Mouse (Mus musculus) CH12.LX (cell line): ENCODE results near the gene Ube2o. TPM values are rescaled to one million over a fixed set of nuclear protein-coding genes. Genes with fewer than 3 reads are reported as not detected.

ENCODE experiments used
- DNase-seq: peaks from one replicate; pipeline ENCODE4 v3.0.0-alpha.2; 2013; ENCODE audit errors: extremely low read depth
- H3K27ac ChIP-seq: 2 replicates; pipeline ENCODE4 v1.5.1; 2012; ENCODE audit warnings: low read depth, mild to moderate bottlenecking, control low read depth, moderate library complexity; ENCODE audit not compliant: insufficient read depth
- H3K27me3 ChIP-seq: replicated peaks from 2 replicates; pipeline ENCODE3; 2012; ENCODE audit warnings: inconsistent platforms
- H3K36me3 ChIP-seq, 2 experiments: replicated peaks in 1 of 2; 2 replicates each; pipeline versions ENCODE3 to v1.6.1; 2012; ENCODE audit warnings: inconsistent platforms in 1 of 2, low read length in 1 of 2, mild to moderate bottlenecking in 1 of 2, mixed read lengths in 1 of 2, moderate library complexity in 1 of 2; ENCODE audit not compliant: control insufficient read depth in 1 of 2, insufficient read depth in 1 of 2
- H3K4me1 ChIP-seq, 2 experiments: 2 replicates each; pipeline ENCODE4 v1.6.1; 2012; ENCODE audit warnings: inconsistent platforms in 1 of 2, moderate library complexity in 1 of 2; ENCODE audit not compliant: insufficient read depth in 2 of 2, control insufficient read depth in 1 of 2
- H3K4me2 ChIP-seq: 2 replicates; pipeline ENCODE4 v1.6.1; 2012; ENCODE audit warnings: low read depth, mild to moderate bottlenecking, control low read depth; ENCODE audit not compliant: poor library complexity, insufficient read depth, severe bottlenecking
- H3K4me3 ChIP-seq, 3 experiments: fragments of 150-350 bp in 1 of 3; sonication (generic) in 1 of 3; replicated peaks in 1 of 3; 2 replicates each; pipeline versions ENCODE3 to v1.5.1; 2011 to 2012; ENCODE audit warnings: low read depth in 2 of 3, low read length in 2 of 3, mild to moderate bottlenecking in 2 of 3, moderate library complexity in 2 of 3, control low read depth in 1 of 3, improper control_type of control experiment in 1 of 3, inconsistent platforms in 1 of 3, mixed read lengths in 1 of 3; ENCODE audit not compliant: poor library complexity in 1 of 3
- H3K79me2 ChIP-seq: replicated peaks from 2 replicates; pipeline ENCODE4 v1.6.1; 2012; ENCODE audit warnings: mild to moderate bottlenecking, moderate library complexity; ENCODE audit not compliant: control insufficient read depth, poor library complexity, insufficient read depth, severe bottlenecking; ENCODE audit errors: extremely low read depth
- H3K9ac ChIP-seq: 2 replicates; pipeline ENCODE4 v1.6.1; 2012; ENCODE audit warnings: low read depth, mild to moderate bottlenecking, control low read depth, moderate library complexity; ENCODE audit not compliant: insufficient read depth
- H3K9me3 ChIP-seq: replicated peaks from 2 replicates; pipeline ENCODE3; 2012; ENCODE audit warnings: low read length, inconsistent platforms, mixed read lengths
- BHLHE40 ChIP-seq: IDR thresholded peaks from 2 replicates; pipeline ENCODE4 v1.6.1; 2011; ENCODE audit warnings: mild to moderate bottlenecking, low read depth, low read length, improper control_type of control experiment
- CHD1 ChIP-seq: IDR thresholded peaks from 2 replicates; pipeline ENCODE4 v1.6.1; 2012; ENCODE audit warnings: low read depth, low read length, improper control_type of control experiment, inconsistent platforms
- CHD2 ChIP-seq: IDR thresholded peaks from 2 replicates; pipeline ENCODE4 v1.6.1; 2011; ENCODE audit warnings: low read length, improper control_type of control experiment
- CTCF ChIP-seq, 2 experiments: IDR thresholded peaks in 1 of 2; conservative IDR thresholded peaks in 1 of 2; 2 replicates each; pipeline ENCODE4 v1.5.1; 2011 to 2012; ENCODE audit warnings: low read depth in 2 of 2, low read length in 2 of 2, improper control_type of control experiment in 1 of 2, inconsistent platforms in 1 of 2, mild to moderate bottlenecking in 1 of 2, moderate library complexity in 1 of 2
- ELF1 ChIP-seq: IDR thresholded peaks from 2 replicates; pipeline ENCODE4 v1.6.1; 2014; ENCODE audit warnings: low read depth, mild to moderate bottlenecking, inconsistent platforms, low read length, improper control_type of control experiment
- EP300 ChIP-seq: IDR thresholded peaks from 2 replicates; pipeline ENCODE4 v1.6.1; 2011; ENCODE audit warnings: low read length, improper control_type of control experiment
- ETS1 ChIP-seq: conservative IDR thresholded peaks from 2 replicates; pipeline ENCODE4 v1.6.1; 2012; ENCODE audit warnings: low read depth, mild to moderate bottlenecking, inconsistent platforms, low read length, improper control_type of control experiment, moderate library complexity
- GABPA ChIP-seq: IDR thresholded peaks from 2 replicates; pipeline ENCODE4 v1.6.1; 2012; ENCODE audit warnings: low read depth, low read length, improper control_type of control experiment, inconsistent platforms; ENCODE audit not compliant: insufficient replicate concordance
- HCFC1 ChIP-seq: IDR thresholded peaks from 2 replicates; pipeline ENCODE4 v1.6.1; 2012; ENCODE audit warnings: low read depth, mild to moderate bottlenecking, inconsistent platforms, low read length, improper control_type of control experiment
- IRF4 ChIP-seq: IDR thresholded peaks from 2 replicates; pipeline ENCODE4 v1.6.1; 2014; ENCODE audit warnings: low read depth, mild to moderate bottlenecking, inconsistent platforms, low read length, improper control_type of control experiment
- JUN ChIP-seq: IDR thresholded peaks from 2 replicates; pipeline ENCODE4 v1.6.1; 2011; ENCODE audit warnings: low read depth, mild to moderate bottlenecking, low read length, improper control_type of control experiment, moderate library complexity; ENCODE audit not compliant: insufficient read depth
- JUND ChIP-seq: conservative IDR thresholded peaks from 2 replicates; pipeline ENCODE4 v1.6.1; 2011; ENCODE audit warnings: low read depth, low read length, improper control_type of control experiment
- MAX ChIP-seq: IDR thresholded peaks from 2 replicates; pipeline ENCODE4 v1.6.1; 2011; ENCODE audit warnings: low read length, improper control_type of control experiment
- MXI1 ChIP-seq: IDR thresholded peaks from 2 replicates; pipeline ENCODE4 v1.6.1; 2011; ENCODE audit warnings: mild to moderate bottlenecking, low read depth, low read length, improper control_type of control experiment
- NRF1 ChIP-seq: IDR thresholded peaks from 2 replicates; pipeline ENCODE4 v1.6.1; 2014; ENCODE audit warnings: low read depth, mild to moderate bottlenecking, inconsistent platforms, low read length, improper control_type of control experiment, moderate library complexity
- POLR2AphosphoS2 ChIP-seq: IDR thresholded peaks from 2 replicates; pipeline ENCODE4 v1.6.1; 2011; ENCODE audit warnings: low read depth, low read length, improper control_type of control experiment
- RAD21 ChIP-seq: IDR thresholded peaks from 2 replicates; pipeline ENCODE4 v1.6.1; 2011; ENCODE audit warnings: low read depth, mild to moderate bottlenecking, low read length, improper control_type of control experiment, moderate library complexity
- SIN3A ChIP-seq: IDR thresholded peaks from 2 replicates; pipeline ENCODE4 v1.6.1; 2012; ENCODE audit warnings: low read length, improper control_type of control experiment, inconsistent platforms
- SMC3 ChIP-seq: IDR thresholded peaks from 2 replicates; pipeline ENCODE4 v1.6.1; 2011; ENCODE audit warnings: low read depth, low read length, improper control_type of control experiment
- TCF12 ChIP-seq: IDR thresholded peaks from 2 replicates; pipeline ENCODE4 v1.6.1; 2014; ENCODE audit warnings: low read depth, mild to moderate bottlenecking, inconsistent platforms, low read length, improper control_type of control experiment
- USF2 ChIP-seq: conservative IDR thresholded peaks from 2 replicates; pipeline ENCODE4 v1.6.1; 2011; ENCODE audit warnings: low read depth, low read length, improper control_type of control experiment
- ZMIZ1 ChIP-seq: IDR thresholded peaks from 2 replicates; pipeline ENCODE4 v1.6.1; 2012; ENCODE audit warnings: low read depth, mild to moderate bottlenecking, inconsistent platforms, low read length, improper control_type of control experiment
- ZNF384 ChIP-seq: IDR thresholded peaks from 2 replicates; pipeline ENCODE4 v1.6.1; 2012; ENCODE audit warnings: low read depth, low read length, improper control_type of control experiment, inconsistent platforms
- dilution Hi-C: fragments of 300-500 bp; cut with MboI; formaldehyde crosslinking; loops from 2 replicates; pipeline ENCODE4 v1.14.3; 2020; ENCODE audit warnings: low sequenced_read_pairs; ENCODE audit not compliant: extremely low pct_unique_long_range_greater_than_20kb, extremely low pct_ligation_motif_present
- in situ Hi-C: fragments of 300-500 bp; cut with MboI; formaldehyde crosslinking; loops from 3 replicates; pipeline ENCODE4 v1.14.3; 2019; ENCODE audit warnings: low sequenced_read_pairs, low pct_ligation_motif_present, low pct_unique_long_range_greater_than_20kb, mixed read lengths
- polyA plus RNA-seq: library from polyadenylated mRNA; unstranded; fragments of >175 nt; gene quantifications from 2 replicates; pipeline ENCODE4 v1.2.1, GENCODE M21; 2012; ENCODE audit warnings: low read depth; ENCODE audit not compliant: insufficient read length
- total RNA-seq, 2 experiments: library from RNA; depleted of rRNA; stranded (reverse); fragments of 300-350 nt in 1 of 2; fragments of >200 nt in 1 of 2; gene quantifications; 2 replicates each; pipeline ENCODE4 v1.2.3; 2012 to 2014

Gene Ube2o
- total and polyA plus RNA-seq, 3 experiments = 12.7 to 61.7 (median 42.8) TPM

- H3K27me3 ChIP-seq = no peaks in the 10 kb centered on the region
- H3K4me3 ChIP-seq = no peak overlapping the region
- H3K9me3 ChIP-seq = peaks cover 8% of the 10 kb centered on the region
- H3K9ac ChIP-seq = no peak overlapping the region
- H3K4me1 ChIP-seq = peaks cover 0 to 29% of the 10 kb centered on the region in 2 experiments; a peak in 2 of 4 replicates
- TF ChIP-seq CTCF (conservative IDR thresholded peaks at IDR 0.05 in 1 of 2, IDR thresholded peaks at IDR 0.05 in 1 of 2; ENCODE audit: low read depth in 2 of 2, low read length in 2 of 2) (no peak), TCF12 (no peak), CHD2 (no peak), MAX (no peak), CHD1 (no peak), SIN3A (no peak), GABPA (no peak), POLR2AphosphoS2 (no peak), IRF4 (no peak), HCFC1 (no peak), SMC3 (no peak), USF2 (no peak), BHLHE40 (no peak), EP300 (no peak), RAD21 (no peak), NRF1 (no peak), ETS1 (no peak), MXI1 (no peak), JUND (no peak)
- in situ Hi-C loops = loop anchor here (5.0 kb wide), 1 partner anchor 38 kb away; the partner anchor contains the start of gene Sphk1
- peaks cover 2% of the 10 kb centered on the region; the same call in 1 of the 2 replicates for H3K79me2 ChIP-seq
- peak; percentile 15 for DNase-seq
- dilution Hi-C loops = no loop called here
- no peaks in the 10 kb centered on the region for H3K36me3 ChIP-seq
- no peak overlapping the region for H3K27ac ChIP-seq
- H3K4me2 ChIP-seq = no peak overlapping the region
Observed at GRCm38 (mm10) chr11:116494474-116495174, 86.6 kb downstream of the Ube2o start.

- H3K79me2 ChIP-seq = peaks cover 10% of the 10 kb centered on the region
- peak; percentile 47; the same call in 1 of the 2 replicates for TF ChIP-seq TCF12
- 0 out of 2 replicates have a peak, but pooled peaks have one; percentile 26 for TF ChIP-seq NRF1
- no peak for TF ChIP-seq ZNF384
- peak; percentile 59; the same call in 1 of the 2 replicates for TF ChIP-seq HCFC1
- TF ChIP-seq JUN = no peak
- TF ChIP-seq ELF1 = 0 out of 2 replicates have a peak, but pooled peaks have one; percentile 36
- peak; percentile 43; the same call in 1 of the 2 replicates for TF ChIP-seq SIN3A
- TF ChIP-seq JUND = no peak
- peak; percentile 48 for TF ChIP-seq ETS1
- TF ChIP-seq USF2 = no peak
- TF ChIP-seq ZMIZ1 = no peak
- peak; percentile 91 to 92 for TF ChIP-seq CTCF (conservative IDR thresholded peaks at IDR 0.05 in 1 of 2, IDR thresholded peaks at IDR 0.05 in 1 of 2; ENCODE audit: low read depth in 2 of 2, low read length in 2 of 2)
- TF ChIP-seq IRF4 = peak; percentile 17; the same call in 1 of the 2 replicates
- peak; percentile 36 for TF ChIP-seq RAD21
- no peak for TF ChIP-seq EP300
- TF ChIP-seq, all 38 proteins: peak for 9
Observed at GRCm38 (mm10) chr11:116493795-116494252, 87.4 kb downstream of the Ube2o start, which contains the start of gene Prpsap1. Gene Prpsap1 (minus strand): TSS chr11:116494202.

More at GRCm38 (mm10) chr11:116493795-116494252, 87.4 kb downstream of the Ube2o start, which contains the start of gene Prpsap1:
- Histone ChIP-seq H3K27ac (no peak within 1 kb of the TSS), H3K27me3 (no peaks in the 10 kb centered on the region), H3K9ac (no peak within 1 kb of the TSS), H3K4me2 (no peak within 1 kb of the TSS), H3K36me3 (no peaks in the 10 kb centered on the region), H3K4me3 (no peak within 1 kb of the TSS), H3K4me1 (peaks cover 0 to 33% of the 10 kb centered on the region in 2 experiments; a peak in 2 of 4 replicates), H3K9me3 (peaks cover 8% of the 10 kb centered on the region)
- peak; percentile 87 for DNase-seq
- in situ Hi-C loops = no loop called here
- dilution Hi-C loops = no loop called here
